Mouse (Mus musculus) small intestine, adult 2 months (tissue): ENCODE measurements around the gene Esrra. TPM values are rescaled to one million over a fixed set of nuclear protein-coding genes. Genes with fewer than 3 reads are reported as not detected.
A peak's percentile ranks its signal among the peaks of the same experiment; 100 is the strongest.

Experiments used
- H3K27ac ChIP-seq: fragments of 200-500 bp; 2 replicates; pipeline ENCODE4 v1.5.1; 2012; ENCODE audit warnings: low read depth, low read length, control low read depth, inconsistent platforms; ENCODE audit not compliant: insufficient read depth
- H3K27me3 ChIP-seq: fragments of 200-500 bp; 2 replicates; pipeline ENCODE4 v1.6.1; 2012; ENCODE audit warnings: mild to moderate bottlenecking, moderate library complexity, low read length, inconsistent platforms; ENCODE audit not compliant: control insufficient read depth, insufficient read depth
- H3K36me3 ChIP-seq: fragments of 200-500 bp; 2 replicates; pipeline ENCODE4 v1.6.1; 2012; ENCODE audit warnings: mild to moderate bottlenecking, low read length, control low read depth, inconsistent platforms; ENCODE audit not compliant: control insufficient read depth, insufficient read depth
- H3K4me1 ChIP-seq: fragments of 200-500 bp; 2 replicates; pipeline ENCODE4 v1.6.1; 2012; ENCODE audit warnings: low read length, inconsistent platforms, mixed read lengths; ENCODE audit not compliant: control insufficient read depth, insufficient read depth, insufficient read length
- H3K4me3 ChIP-seq: fragments of 200-500 bp; 2 replicates; pipeline ENCODE4 v1.5.1; 2012; ENCODE audit warnings: low read depth, mild to moderate bottlenecking, control low read depth, inconsistent platforms, low read length, moderate library complexity
- CTCF ChIP-seq: fragments of 200-500 bp; IDR thresholded peaks from 2 replicates; pipeline ENCODE4 v1.5.1; 2012; ENCODE audit warnings: low read depth, mild to moderate bottlenecking, control low read depth, inconsistent platforms, low read length, moderate library complexity, mixed read lengths; ENCODE audit not compliant: insufficient replicate concordance, insufficient read length; ENCODE audit errors: extremely low read depth
- POLR2A ChIP-seq: fragments of 200-500 bp; IDR thresholded peaks from 2 replicates; pipeline ENCODE4 v1.6.1; 2012; ENCODE audit warnings: low read depth, mild to moderate bottlenecking, control low read depth, inconsistent platforms, low read length, moderate library complexity
- WGBS: fragments of 180-500 bp; shearing (Covaris S2); methylation state at CpG from one replicate; pipeline ENCODE4 v1.1.7; 2018; 5-methylcytosine and 5-hydroxymethylcytosine counted together
- polyA plus RNA-seq: library from polyadenylated mRNA; depleted of rRNA; stranded (reverse); fragments of >200 nt; gene quantifications from 2 replicates; pipeline ENCODE4 v1.2.3, GENCODE M21; 2012

Gene Esrra
- polyA plus RNA-seq, 1 experiment, result 346 TPM

- TF ChIP-seq CTCF (no peak), POLR2A (no peak)
- Histone ChIP-seq H3K4me1 (peaks cover 10% of the 10 kb centered on the region), H3K4me3 (peak overlapping the region; percentile 86), H3K36me3 (no peaks in the 10 kb centered on the region), H3K27me3 (no peaks in the 10 kb centered on the region), H3K27ac (peak overlapping the region; percentile 24; the same call in 1 of the 2 replicates)
- WGBS, result 20% methylated on average over 29 of the region's 29 CpGs
Observed at GRCm38 (mm10) chr19:6940396-6941351, 19.1 kb upstream of the Esrra start.

- Histone ChIP-seq H3K4me1 (peaks cover 10% of the 10 kb centered on the region), H3K4me3 (no peak overlapping the region), H3K36me3 (no peaks in the 10 kb centered on the region), H3K27me3 (peaks cover 7% of the 10 kb centered on the region; the same call in 1 of the 2 replicates), H3K27ac (no peak overlapping the region)
- TF ChIP-seq POLR2A (no peak), CTCF (no peak)
- 92% methylated on average over 20 of the region's 20 CpGs for WGBS
Observed at GRCm38 (mm10) chr19:6939106-6940002, 17.7 kb upstream of the Esrra start.

GRCm38 (mm10) chr19:6937541-6938465, 16.2 kb upstream of the Esrra start:
- no peak overlapping the region for H3K27ac ChIP-seq
- H3K4me3 ChIP-seq, result no peak overlapping the region
- peaks cover 20% of the 10 kb centered on the region for H3K27me3 ChIP-seq
- 85% methylated on average over 16 of the region's 16 CpGs for WGBS
- no peak for TF ChIP-seq POLR2A
- TF ChIP-seq CTCF, result no peak
- peaks cover 7% of the 10 kb centered on the region for H3K4me1 ChIP-seq
- no peaks in the 10 kb centered on the region for H3K36me3 ChIP-seq

- WGBS, result 37% methylated on average over 3 of the region's 3 CpGs
- H3K27ac ChIP-seq, result no peak overlapping the region
- TF ChIP-seq POLR2A (no peak), CTCF (peak; percentile 48; the same call in 1 of the 2 replicates)
- peaks cover 6% of the 10 kb centered on the region for H3K4me1 ChIP-seq
- no peak overlapping the region for H3K4me3 ChIP-seq
- peaks cover 26% of the 10 kb centered on the region for H3K27me3 ChIP-seq
- H3K36me3 ChIP-seq, result no peaks in the 10 kb centered on the region
Observed at GRCm38 (mm10) chr19:6936299-6936698, 14.7 kb upstream of the Esrra start.

- WGBS, result 18% methylated on average over 23 of the region's 23 CpGs
- peaks cover 26% of the 10 kb centered on the region for H3K27me3 ChIP-seq
- no peak for TF ChIP-seq CTCF
- no peak for TF ChIP-seq POLR2A
Observed at GRCm38 (mm10) chr19:6934195-6934977, 12.8 kb upstream of the Esrra start, which contains the start of gene Kcnk4. Gene Kcnk4, minus strand, starts transcription at chr19:6934515.

More at GRCm38 (mm10) chr19:6934195-6934977, 12.8 kb upstream of the Esrra start, which contains the start of gene Kcnk4:
- no peaks in the 10 kb centered on the region for H3K36me3 ChIP-seq
- H3K4me1 ChIP-seq, result no peaks in the 10 kb centered on the region; the same call in none of the 2 replicates
- H3K27ac ChIP-seq, result no peak within 1 kb of the TSS
- H3K4me3 ChIP-seq, result peak within 1 kb of the TSS; percentile 63
